Mouse (Mus musculus) CH12.LX (cell line): Measurements from ENCODE around the gene Macrod1. TPM values are rescaled to one million over a fixed set of nuclear protein-coding genes. Genes with fewer than 3 reads are reported as not detected.

ENCODE experiments used
- DNase-seq: peaks from one replicate; pipeline ENCODE4 v3.0.0-alpha.2; 2013; ENCODE audit errors: extremely low read depth
- H3K27ac ChIP-seq: 2 replicates; pipeline ENCODE4 v1.5.1; 2012; ENCODE audit warnings: low read depth, mild to moderate bottlenecking, control low read depth, moderate library complexity; ENCODE audit not compliant: insufficient read depth
- H3K27me3 ChIP-seq: replicated peaks from 2 replicates; pipeline ENCODE3; 2012; ENCODE audit warnings: inconsistent platforms
- H3K36me3 ChIP-seq, 2 experiments: replicated peaks in 1 of 2; 2 replicates each; pipeline versions ENCODE3 to v1.6.1; 2012; ENCODE audit warnings: inconsistent platforms in 1 of 2, low read length in 1 of 2, mild to moderate bottlenecking in 1 of 2, mixed read lengths in 1 of 2, moderate library complexity in 1 of 2; ENCODE audit not compliant: control insufficient read depth in 1 of 2, insufficient read depth in 1 of 2
- H3K4me1 ChIP-seq, 2 experiments: 2 replicates each; pipeline ENCODE4 v1.6.1; 2012; ENCODE audit warnings: inconsistent platforms in 1 of 2, moderate library complexity in 1 of 2; ENCODE audit not compliant: insufficient read depth in 2 of 2, control insufficient read depth in 1 of 2
- H3K4me2 ChIP-seq: 2 replicates; pipeline ENCODE4 v1.6.1; 2012; ENCODE audit warnings: low read depth, mild to moderate bottlenecking, control low read depth; ENCODE audit not compliant: poor library complexity, insufficient read depth, severe bottlenecking
- H3K4me3 ChIP-seq, 3 experiments: fragments of 150-350 bp in 1 of 3; sonication (generic) in 1 of 3; replicated peaks in 1 of 3; 2 replicates each; pipeline versions ENCODE3 to v1.5.1; 2011 to 2012; ENCODE audit warnings: low read depth in 2 of 3, low read length in 2 of 3, mild to moderate bottlenecking in 2 of 3, moderate library complexity in 2 of 3, control low read depth in 1 of 3, improper control_type of control experiment in 1 of 3, inconsistent platforms in 1 of 3, mixed read lengths in 1 of 3; ENCODE audit not compliant: poor library complexity in 1 of 3
- H3K79me2 ChIP-seq: replicated peaks from 2 replicates; pipeline ENCODE4 v1.6.1; 2012; ENCODE audit warnings: mild to moderate bottlenecking, moderate library complexity; ENCODE audit not compliant: control insufficient read depth, poor library complexity, insufficient read depth, severe bottlenecking; ENCODE audit errors: extremely low read depth
- H3K9ac ChIP-seq: 2 replicates; pipeline ENCODE4 v1.6.1; 2012; ENCODE audit warnings: low read depth, mild to moderate bottlenecking, control low read depth, moderate library complexity; ENCODE audit not compliant: insufficient read depth
- H3K9me3 ChIP-seq: replicated peaks from 2 replicates; pipeline ENCODE3; 2012; ENCODE audit warnings: low read length, inconsistent platforms, mixed read lengths
- BHLHE40 ChIP-seq: IDR thresholded peaks from 2 replicates; pipeline ENCODE4 v1.6.1; 2011; ENCODE audit warnings: mild to moderate bottlenecking, low read depth, low read length, improper control_type of control experiment
- CHD1 ChIP-seq: IDR thresholded peaks from 2 replicates; pipeline ENCODE4 v1.6.1; 2012; ENCODE audit warnings: low read depth, low read length, improper control_type of control experiment, inconsistent platforms
- CHD2 ChIP-seq: IDR thresholded peaks from 2 replicates; pipeline ENCODE4 v1.6.1; 2011; ENCODE audit warnings: low read length, improper control_type of control experiment
- CTCF ChIP-seq, 2 experiments: IDR thresholded peaks in 1 of 2; conservative IDR thresholded peaks in 1 of 2; 2 replicates each; pipeline ENCODE4 v1.5.1; 2011 to 2012; ENCODE audit warnings: low read depth in 2 of 2, low read length in 2 of 2, improper control_type of control experiment in 1 of 2, inconsistent platforms in 1 of 2, mild to moderate bottlenecking in 1 of 2, moderate library complexity in 1 of 2
- GABPA ChIP-seq: IDR thresholded peaks from 2 replicates; pipeline ENCODE4 v1.6.1; 2012; ENCODE audit warnings: low read depth, low read length, improper control_type of control experiment, inconsistent platforms; ENCODE audit not compliant: insufficient replicate concordance
- HCFC1 ChIP-seq: IDR thresholded peaks from 2 replicates; pipeline ENCODE4 v1.6.1; 2012; ENCODE audit warnings: low read depth, mild to moderate bottlenecking, inconsistent platforms, low read length, improper control_type of control experiment
- KAT2A ChIP-seq: IDR thresholded peaks from 2 replicates; pipeline ENCODE4 v1.6.1; 2012; ENCODE audit warnings: low read length, improper control_type of control experiment, inconsistent platforms; ENCODE audit not compliant: insufficient replicate concordance
- MAFK ChIP-seq: IDR thresholded peaks from 2 replicates; pipeline ENCODE4 v1.6.1; 2011; ENCODE audit warnings: low read length, improper control_type of control experiment; ENCODE audit not compliant: insufficient replicate concordance
- MYC ChIP-seq: IDR thresholded peaks from 2 replicates; pipeline ENCODE4 v1.6.1; 2011; ENCODE audit warnings: low read depth, mild to moderate bottlenecking, improper control_type of control experiment, low read length
- NRF1 ChIP-seq: IDR thresholded peaks from 2 replicates; pipeline ENCODE4 v1.6.1; 2014; ENCODE audit warnings: low read depth, mild to moderate bottlenecking, inconsistent platforms, low read length, improper control_type of control experiment, moderate library complexity
- PAX5 ChIP-seq: IDR thresholded peaks from 2 replicates; pipeline ENCODE4 v1.6.1; 2012; ENCODE audit warnings: low read length, inconsistent platforms, mixed read lengths
- POLR2A ChIP-seq: IDR thresholded peaks from 2 replicates; pipeline ENCODE4 v1.6.1; 2011; ENCODE audit warnings: low read depth, mild to moderate bottlenecking, improper control_type of control experiment, low read length
- SIN3A ChIP-seq: IDR thresholded peaks from 2 replicates; pipeline ENCODE4 v1.6.1; 2012; ENCODE audit warnings: low read length, improper control_type of control experiment, inconsistent platforms
- UBTF ChIP-seq: IDR thresholded peaks from 2 replicates; pipeline ENCODE4 v1.6.1; 2012; ENCODE audit warnings: low read depth, mild to moderate bottlenecking, inconsistent platforms, low read length, improper control_type of control experiment, moderate library complexity
- USF2 ChIP-seq: conservative IDR thresholded peaks from 2 replicates; pipeline ENCODE4 v1.6.1; 2011; ENCODE audit warnings: low read depth, low read length, improper control_type of control experiment
- ZC3H11A ChIP-seq: IDR thresholded peaks from 2 replicates; pipeline ENCODE4 v1.6.1; 2012; ENCODE audit warnings: low read depth, mild to moderate bottlenecking, inconsistent platforms, low read length, improper control_type of control experiment
- ZKSCAN1 ChIP-seq: IDR thresholded peaks from 2 replicates; pipeline ENCODE4 v1.6.1; 2012; ENCODE audit warnings: low read depth, inconsistent platforms, low read length, improper control_type of control experiment, borderline replicate concordance
- ZMIZ1 ChIP-seq: IDR thresholded peaks from 2 replicates; pipeline ENCODE4 v1.6.1; 2012; ENCODE audit warnings: low read depth, mild to moderate bottlenecking, inconsistent platforms, low read length, improper control_type of control experiment
- ZNF384 ChIP-seq: IDR thresholded peaks from 2 replicates; pipeline ENCODE4 v1.6.1; 2012; ENCODE audit warnings: low read depth, low read length, improper control_type of control experiment, inconsistent platforms
- dilution Hi-C: fragments of 300-500 bp; cut with MboI; formaldehyde crosslinking; loops from 2 replicates; pipeline ENCODE4 v1.14.3; 2020; ENCODE audit warnings: low sequenced_read_pairs; ENCODE audit not compliant: extremely low pct_unique_long_range_greater_than_20kb, extremely low pct_ligation_motif_present
- in situ Hi-C: fragments of 300-500 bp; cut with MboI; formaldehyde crosslinking; loops from 3 replicates; pipeline ENCODE4 v1.14.3; 2019; ENCODE audit warnings: low sequenced_read_pairs, low pct_ligation_motif_present, low pct_unique_long_range_greater_than_20kb, mixed read lengths
- polyA plus RNA-seq: library from polyadenylated mRNA; unstranded; fragments of >175 nt; gene quantifications from 2 replicates; pipeline ENCODE4 v1.2.1, GENCODE M21; 2012; ENCODE audit warnings: low read depth; ENCODE audit not compliant: insufficient read length
- total RNA-seq, 2 experiments: library from RNA; depleted of rRNA; stranded (reverse); fragments of 300-350 nt in 1 of 2; fragments of >200 nt in 1 of 2; gene quantifications; 2 replicates each; pipeline ENCODE4 v1.2.3; 2012 to 2014

Macrod1 gene
- total and polyA plus RNA-seq, 3 experiments = 1.0 TPM; not detected in 2

GRCm38 (mm10) chr19:7081516-7082266, 25.1 kb downstream of the Macrod1 start:
- Histone ChIP-seq H3K4me2 (no peak overlapping the region), H3K4me1 (peaks cover 0 to 13% of the 10 kb centered on the region in 2 experiments; a peak in 2 of 4 replicates), H3K36me3 (no peaks in the 10 kb centered on the region), H3K27me3 (peaks cover 92% of the 10 kb centered on the region), H3K79me2 (no peaks in the 10 kb centered on the region), H3K4me3 (no peak overlapping the region), H3K9ac (no peak overlapping the region), H3K27ac (no peak overlapping the region), H3K9me3 (no peaks in the 10 kb centered on the region)
- dilution Hi-C loops (no loop called here), in situ Hi-C loops (no loop called here)
- TF ChIP-seq POLR2A = no peak
- no peak for TF ChIP-seq CHD2
- TF ChIP-seq MAFK = no peak
- no peak for TF ChIP-seq ZKSCAN1
- no peak for TF ChIP-seq HCFC1
- DNase-seq = no peak

GRCm38 (mm10) chr19:7083035-7083794, 26.6 kb downstream of the Macrod1 start:
- Histone ChIP-seq H3K9me3 (no peaks in the 10 kb centered on the region), H3K4me3 (no peak overlapping the region), H3K4me2 (no peak overlapping the region), H3K27ac (no peak overlapping the region), H3K27me3 (peaks cover 94% of the 10 kb centered on the region), H3K4me1 (peaks cover 0 to 16% of the 10 kb centered on the region in 2 experiments; a peak in 2 of 4 replicates), H3K36me3 (no peaks in the 10 kb centered on the region), H3K9ac (no peak overlapping the region), H3K79me2 (no peaks in the 10 kb centered on the region)
- dilution Hi-C loops = no loop called here
- in situ Hi-C loops = no loop called here
- TF ChIP-seq POLR2A (no peak), SIN3A (no peak), MYC (no peak)
- no peak for DNase-seq

GRCm38 (mm10) chr19:7084734-7085133, 28.1 kb downstream of the Macrod1 start:
- Histone ChIP-seq H3K4me2 (no peak overlapping the region), H3K27me3 (peaks cover 94% of the 10 kb centered on the region), H3K4me1 (peaks cover 0 to 21% of the 10 kb centered on the region in 2 experiments; a peak in 2 of 4 replicates)
- no peak for TF ChIP-seq UBTF
- no peak for TF ChIP-seq BHLHE40
- no peak for TF ChIP-seq NRF1
- no peak for TF ChIP-seq MAFK
- TF ChIP-seq GABPA = no peak
- TF ChIP-seq KAT2A = no peak
- no peak for TF ChIP-seq USF2
- no peak for TF ChIP-seq CHD1
- TF ChIP-seq ZC3H11A = no peak
- TF ChIP-seq CTCF (conservative IDR thresholded peaks at IDR 0.05 in 1 of 2, IDR thresholded peaks at IDR 0.05 in 1 of 2; ENCODE audit: low read depth in 2 of 2, low read length in 2 of 2) = no peak
- no peak for TF ChIP-seq ZMIZ1
- TF ChIP-seq PAX5 = no peak
- TF ChIP-seq SIN3A = no peak
- no peak for TF ChIP-seq ZNF384
- TF ChIP-seq, all 38 proteins: peak for 0
- DNase-seq = no peak
- in situ Hi-C loops = no loop called here
- no peaks in the 10 kb centered on the region for H3K36me3 ChIP-seq
- H3K79me2 ChIP-seq = no peaks in the 10 kb centered on the region
- dilution Hi-C loops = no loop called here
- no peak overlapping the region for H3K9ac ChIP-seq
- H3K4me3 ChIP-seq = no peak overlapping the region
- H3K9me3 ChIP-seq = no peaks in the 10 kb centered on the region
- H3K27ac ChIP-seq = no peak overlapping the region
